Mouse (Mus musculus): ENCODE data around the gene Macf1.

DNA sequence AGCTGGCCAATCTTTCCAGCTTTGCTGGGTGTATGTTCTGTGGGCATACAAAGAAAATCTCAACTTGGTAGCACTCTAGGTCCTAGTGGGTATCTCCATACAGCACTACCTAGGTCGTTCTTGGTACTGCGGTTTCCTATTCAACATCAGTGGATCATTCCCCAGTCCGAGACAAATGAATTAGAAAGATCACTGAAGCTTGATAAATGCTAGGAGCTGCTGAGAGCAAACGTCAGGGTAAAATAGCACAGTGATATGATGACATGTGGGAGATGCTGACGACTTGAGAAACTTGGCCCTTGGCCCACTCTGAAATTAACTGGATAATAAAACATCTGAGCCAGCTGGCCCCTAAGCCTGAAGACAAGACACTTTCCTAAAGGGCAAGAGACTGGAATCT is 78.2 kb downstream of the Macf1 start:
- no peak for TF ChIP-seq POLR2A (IDR thresholded peaks at IDR 0.05; ENCODE audit: low read depth, low read length)
- no peak for TF ChIP-seq CTCF (IDR thresholded peaks at IDR 0.05; ENCODE audit: extremely low read depth, insufficient read depth, insufficient read length, insufficient replicate concordance)
